Mouse (Mus musculus) left cerebral cortex, postnatal 4 days (tissue): ENCODE measurements around the gene Ssr4. TPM values are rescaled to one million over a fixed set of nuclear protein-coding genes. Genes with fewer than 3 reads are reported as not detected.
"Not testable (repeated sequence)": the region's sequence is repeated elsewhere in the genome, so short reads cannot be mapped to it uniquely, and the experiment has no call there.

Experiments
- DNase-seq: peaks from one replicate; pipeline ENCODE4 v3.0.0-alpha.2; 2022
- intact Hi-C: fragments of 180-260 bp; cut with DNase I; formaldehyde crosslinking; loops from one replicate; pipeline ENCODE4 v1.15.1; 2025
- total RNA-seq, 2 experiments: library from RNA; stranded (reverse); gene quantifications; 2 replicates each; pipeline ENCODE4 v1.2.3; 2021

Gene Ssr4
- total RNA-seq: 100 to 1,000 TPM; 100 to 104 TPM

GRCm38 (mm10) chrX:73786364-73787224 lies at the start of gene Ssr4, which contains the start of gene Idh3g:
Ssr4 (plus strand) TSS chrX:73787028.
Idh3g (minus strand) TSS chrX:73786897.
- intact Hi-C loops: no loop called here
- peak; percentile 92 for DNase-seq

- intact Hi-C loops: no loop called here
- DNase-seq: peak; percentile 24
Measured at GRCm38 (mm10) chrX:73738155-73738554, 48.7 kb upstream of the Ssr4 start.

- intact Hi-C loops: no loop called here
Measured at GRCm38 (mm10) chrX:73739151-73739550, 47.7 kb upstream of the Ssr4 start.

GRCm38 (mm10) chrX:73739841-73740240 lies 47.0 kb upstream of the Ssr4 start:
- intact Hi-C loops: not testable (repeated sequence)

More at GRCm38 (mm10) chrX:73739151-73739550, 47.7 kb upstream of the Ssr4 start:
- DNase-seq: no peak

GRCm38 (mm10) chrX:73744774-73745481 lies 41.9 kb upstream of the Ssr4 start:
- no peak for DNase-seq
- intact Hi-C loops: no loop called here

More at GRCm38 (mm10) chrX:73739841-73740240, 47.0 kb upstream of the Ssr4 start:
- not testable (repeated sequence) for DNase-seq

- intact Hi-C loops: no loop called here
- no peak for DNase-seq
Measured at GRCm38 (mm10) chrX:73748977-73749376, 37.9 kb upstream of the Ssr4 start.

GRCm38 (mm10) chrX:73756334-73757140 lies 30.3 kb upstream of the Ssr4 start, which contains the start of gene Plxnb3:
Plxnb3 (plus strand) TSS chrX:73757090.
- intact Hi-C loops: no loop called here
- peak; percentile 11 for DNase-seq

- intact Hi-C loops: no loop called here
- peak; percentile 66 for DNase-seq
Measured at GRCm38 (mm10) chrX:73758611-73759290, 28.1 kb upstream of the Ssr4 start.

GRCm38 (mm10) chrX:73765311-73765710 lies 21.5 kb upstream of the Ssr4 start:
- intact Hi-C loops: no loop called here
- peak; percentile 60 for DNase-seq

GRCm38 (mm10) chrX:73767267-73767666 lies 19.6 kb upstream of the Ssr4 start:
- peak; percentile 14 for DNase-seq
- intact Hi-C loops: no loop called here

GRCm38 (mm10) chrX:73774168-73774760 lies 12.6 kb upstream of the Ssr4 start, which contains the start of gene Srpk3:
Srpk3 (plus strand) TSS chrX:73774405.
- DNase-seq: no peak
- intact Hi-C loops: no loop called here

- intact Hi-C loops: no loop called here
- peak; percentile 10 for DNase-seq
Measured at GRCm38 (mm10) chrX:73774802-73775483, 11.9 kb upstream of the Ssr4 start.

GRCm38 (mm10) chrX:73782227-73782626 lies 4.6 kb upstream of the Ssr4 start:
- intact Hi-C loops: no loop called here

GRCm38 (mm10) chrX:73785666-73786065 lies 1.2 kb upstream of the Ssr4 start:
- intact Hi-C loops: no loop called here

More at GRCm38 (mm10) chrX:73782227-73782626, 4.6 kb upstream of the Ssr4 start:
- DNase-seq: no peak

GRCm38 (mm10) chrX:73787225-73787558 lies 364 bp downstream of the Ssr4 start:
- no peak for DNase-seq
- intact Hi-C loops: no loop called here

More at GRCm38 (mm10) chrX:73785666-73786065, 1.2 kb upstream of the Ssr4 start:
- DNase-seq: no peak

- intact Hi-C loops: no loop called here
- DNase-seq: no peak
Measured at GRCm38 (mm10) chrX:73788501-73788900, 1.7 kb downstream of the Ssr4 start.

- DNase-seq: no peak
- intact Hi-C loops: no loop called here
Measured at GRCm38 (mm10) chrX:73793039-73793438, 6.2 kb downstream of the Ssr4 start.

GRCm38 (mm10) chrX:73793505-73793904 lies 6.7 kb downstream of the Ssr4 start:
- intact Hi-C loops: no loop called here
- DNase-seq: no peak

- intact Hi-C loops: no loop called here
- no peak for DNase-seq
Measured at GRCm38 (mm10) chrX:73797511-73797910, 10.7 kb downstream of the Ssr4 start.
